Mouse (Mus musculus) testis, adult 2 months (tissue): ENCODE measurements around the gene Ninj1. TPM values are rescaled to one million over a fixed set of nuclear protein-coding genes. Genes with fewer than 3 reads are reported as not detected.

Source experiments
- H3K27ac ChIP-seq: fragments of 200-500 bp; 2 replicates; pipeline ENCODE4 v1.5.1; 2012; ENCODE audit warnings: low read depth, low read length; ENCODE audit not compliant: control insufficient read depth, insufficient read depth
- H3K27me3 ChIP-seq: fragments of 200-500 bp; 2 replicates; pipeline ENCODE4 v1.6.1; 2012; ENCODE audit warnings: mild to moderate bottlenecking, low read length, moderate library complexity; ENCODE audit not compliant: control insufficient read depth, insufficient read depth
- H3K36me3 ChIP-seq: fragments of 200-500 bp; 2 replicates; pipeline ENCODE4 v1.6.1; 2012; ENCODE audit warnings: mild to moderate bottlenecking, low read length; ENCODE audit not compliant: control insufficient read depth, insufficient read depth
- H3K4me1 ChIP-seq: fragments of 200-500 bp; 2 replicates; pipeline ENCODE4 v1.6.1; 2012; ENCODE audit warnings: low read length; ENCODE audit not compliant: control insufficient read depth, insufficient read depth
- H3K4me3 ChIP-seq: fragments of 200-500 bp; 2 replicates; pipeline ENCODE4 v1.5.1; 2012; ENCODE audit warnings: low read depth, mild to moderate bottlenecking, low read length, moderate library complexity, mixed read lengths; ENCODE audit not compliant: control insufficient read depth
- CTCF ChIP-seq: fragments of 200-500 bp; IDR thresholded peaks from 2 replicates; pipeline ENCODE4 v1.5.1; 2012; ENCODE audit warnings: low read depth, mild to moderate bottlenecking, inconsistent platforms, low read length, moderate library complexity; ENCODE audit not compliant: control insufficient read depth, insufficient read depth, insufficient replicate concordance
- POLR2A ChIP-seq: fragments of 200-500 bp; IDR thresholded peaks from 2 replicates; pipeline ENCODE4 v1.6.1; 2012; ENCODE audit warnings: low read depth, mild to moderate bottlenecking, inconsistent platforms, low read length, moderate library complexity; ENCODE audit not compliant: control insufficient read depth
- polyA plus RNA-seq: library from polyadenylated mRNA; depleted of rRNA; stranded (reverse); fragments of >200 nt; gene quantifications from 2 replicates; pipeline ENCODE4 v1.2.3, GENCODE M21; 2012

Gene Ninj1
- polyA plus RNA-seq, 1 experiment = 30.9 TPM

DNA sequence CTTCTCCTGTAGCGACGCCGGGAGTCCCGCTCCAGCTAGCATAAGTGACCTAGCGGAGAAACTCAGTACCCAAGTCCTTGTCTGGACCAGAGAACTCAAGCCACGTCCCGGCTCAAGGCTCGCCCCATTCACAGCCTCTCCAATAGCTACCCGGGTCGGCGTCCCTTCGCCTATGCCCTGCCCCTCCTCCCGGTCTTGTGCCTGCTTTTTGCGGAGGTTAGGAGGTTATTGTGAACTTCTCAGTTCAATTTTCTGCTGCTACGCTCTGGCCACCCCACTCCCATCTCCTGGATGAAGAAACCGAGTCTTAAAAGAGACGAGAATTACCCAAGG lies 28.9 kb downstream of the Ninj1 start:
- Histone ChIP-seq H3K4me3 (peak overlapping the region; percentile 94), H3K27ac (peak overlapping the region; percentile 34), H3K4me1 (peaks cover 16% of the 10 kb centered on the region), H3K27me3 (no peaks in the 10 kb centered on the region), H3K36me3 (no peaks in the 10 kb centered on the region)
- TF ChIP-seq POLR2A (no peak), CTCF (no peak)

DNA sequence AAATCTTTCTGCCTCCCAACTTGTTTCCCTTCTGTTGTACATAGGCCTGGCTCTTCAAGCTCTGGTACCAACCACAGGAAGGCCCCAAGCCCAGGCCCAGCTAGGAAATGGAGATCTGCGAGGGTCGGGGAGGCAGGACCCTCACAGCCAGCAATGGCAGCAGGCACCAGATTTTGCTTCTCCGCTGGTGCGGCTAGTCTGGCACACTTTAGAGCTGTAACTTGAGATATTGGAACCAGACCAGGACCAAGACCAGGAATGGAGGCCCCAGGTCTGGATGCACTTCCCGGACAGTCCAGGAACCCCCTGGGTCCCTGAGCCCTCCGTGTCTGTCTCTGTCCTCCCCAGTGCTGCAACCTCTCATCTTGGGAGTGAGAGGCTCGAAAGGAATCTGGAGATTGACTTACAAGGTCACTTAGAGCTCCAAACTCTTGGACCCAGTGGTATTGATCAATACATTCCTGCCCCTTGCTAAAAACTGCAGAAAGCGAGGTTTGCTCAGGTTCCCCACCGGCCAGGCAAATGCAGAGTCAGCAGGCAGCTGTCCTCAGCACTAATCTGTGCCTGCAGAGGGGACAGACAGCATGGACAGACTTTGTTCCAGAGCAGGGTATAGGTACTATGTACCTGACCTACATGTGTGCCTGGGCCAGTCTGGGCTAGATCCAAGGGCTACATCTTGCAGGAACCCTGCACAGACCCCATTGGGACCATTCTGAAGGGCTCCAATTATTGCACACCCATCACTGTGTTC lies 29.7 kb downstream of the Ninj1 start:
- H3K4me3 ChIP-seq = no peak overlapping the region
- H3K4me1 ChIP-seq = peaks cover 16% of the 10 kb centered on the region
- no peak overlapping the region for H3K27ac ChIP-seq

DNA sequence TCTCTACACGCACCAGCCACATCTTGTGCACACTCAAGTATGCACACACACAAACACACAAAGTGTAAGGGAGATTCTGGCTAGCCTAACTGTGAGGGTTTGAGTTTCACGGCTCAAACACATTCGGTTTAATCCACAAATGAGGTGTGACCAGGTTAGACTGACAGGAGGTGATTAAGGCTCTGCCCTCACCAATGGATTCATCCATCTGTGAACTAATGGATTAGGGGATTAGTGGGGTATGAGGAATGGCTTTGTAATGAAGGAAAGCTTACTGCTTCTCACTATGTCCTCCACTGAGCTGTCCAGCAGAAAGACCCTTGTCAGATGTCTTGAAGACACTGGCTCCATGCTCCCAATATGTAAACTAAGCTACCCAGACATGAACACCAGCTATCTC lies 31.4 kb downstream of the Ninj1 start:
- Histone ChIP-seq H3K4me1 (peaks cover 14% of the 10 kb centered on the region), H3K36me3 (no peaks in the 10 kb centered on the region), H3K4me3 (no peak overlapping the region), H3K27ac (no peak overlapping the region), H3K27me3 (no peaks in the 10 kb centered on the region)
- no peak for TF ChIP-seq POLR2A
- TF ChIP-seq CTCF = no peak

More for the DNA sequence above, 29.7 kb downstream of the Ninj1 start:
- no peaks in the 10 kb centered on the region for H3K36me3 ChIP-seq
- H3K27me3 ChIP-seq = no peaks in the 10 kb centered on the region
- TF ChIP-seq POLR2A (no peak), CTCF (no peak)

DNA sequence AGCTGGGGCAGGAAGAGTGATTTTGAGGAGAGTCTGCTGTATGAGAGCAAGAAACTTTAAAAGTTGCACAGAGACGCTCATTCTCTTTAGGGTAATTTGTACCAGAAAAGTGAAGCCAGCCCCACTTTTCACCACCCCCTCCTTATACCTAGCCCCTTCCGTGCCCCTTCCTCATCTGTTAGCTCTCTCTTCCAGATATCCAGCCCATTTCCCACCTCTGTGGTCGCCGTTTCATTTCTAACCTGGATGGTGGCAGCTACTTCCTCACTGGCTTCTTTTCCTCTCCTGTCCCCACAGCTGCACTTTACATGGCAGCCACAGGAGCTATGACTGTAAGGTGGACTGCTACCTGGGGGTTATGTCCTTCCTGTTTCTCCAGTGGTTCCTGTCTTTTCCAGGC lies 32.1 kb downstream of the Ninj1 start:
- H3K27me3 ChIP-seq = no peaks in the 10 kb centered on the region
- H3K4me3 ChIP-seq = no peak overlapping the region
- no peaks in the 10 kb centered on the region for H3K36me3 ChIP-seq
- peaks cover 14% of the 10 kb centered on the region for H3K4me1 ChIP-seq
- no peak for TF ChIP-seq CTCF
- no peak for TF ChIP-seq POLR2A
- no peak overlapping the region for H3K27ac ChIP-seq

DNA sequence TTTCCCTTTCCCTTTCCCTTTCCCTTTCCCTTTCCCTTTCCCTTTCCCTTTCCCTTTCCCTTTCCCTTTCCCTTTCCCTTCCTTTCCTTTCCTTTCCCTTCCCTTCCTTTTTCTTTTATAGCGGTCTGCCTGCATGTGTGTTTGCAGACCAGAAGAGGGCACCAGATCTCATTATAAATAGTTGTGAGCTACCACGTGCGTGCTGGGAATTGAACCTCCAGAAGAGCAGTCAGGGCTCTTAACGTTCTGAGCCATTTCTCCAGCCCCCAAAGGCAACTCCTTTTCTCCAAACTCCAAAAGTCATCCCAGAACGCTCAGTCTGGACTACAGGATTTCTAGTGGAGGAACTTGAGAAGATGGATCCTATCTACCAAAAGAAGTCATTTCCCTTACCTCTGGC lies 33.6 kb downstream of the Ninj1 start:
- TF ChIP-seq CTCF (no peak), POLR2A (no peak)
- H3K36me3 ChIP-seq = no peaks in the 10 kb centered on the region
- H3K27me3 ChIP-seq = no peaks in the 10 kb centered on the region
- no peak overlapping the region for H3K4me3 ChIP-seq
- peaks cover 5% of the 10 kb centered on the region for H3K4me1 ChIP-seq
- no peak overlapping the region for H3K27ac ChIP-seq

DNA sequence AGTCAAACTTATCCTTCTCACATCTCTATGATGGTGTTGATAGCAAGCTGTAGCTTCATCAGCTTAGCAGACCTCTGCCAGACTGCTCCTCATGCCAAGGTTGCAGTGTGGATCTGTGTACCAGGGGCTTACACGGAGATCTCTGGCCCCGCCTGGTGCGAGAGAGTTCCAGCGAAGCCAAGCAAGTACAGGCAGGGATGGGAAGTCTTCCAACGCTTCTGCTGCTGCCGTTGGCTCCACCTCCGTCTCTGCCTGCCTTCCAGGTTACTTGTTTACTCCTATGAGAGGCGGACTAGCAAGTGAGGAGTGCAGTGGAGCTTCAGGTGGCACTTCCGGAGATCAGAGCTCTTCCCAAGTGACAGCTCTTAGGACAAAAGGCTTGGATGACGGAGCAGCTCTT lies 37.0 kb downstream of the Ninj1 start:
- Histone ChIP-seq H3K27me3 (no peaks in the 10 kb centered on the region), H3K27ac (no peak overlapping the region), H3K4me1 (no peaks in the 10 kb centered on the region), H3K36me3 (no peaks in the 10 kb centered on the region), H3K4me3 (no peak overlapping the region)
- TF ChIP-seq CTCF (no peak), POLR2A (no peak)

DNA sequence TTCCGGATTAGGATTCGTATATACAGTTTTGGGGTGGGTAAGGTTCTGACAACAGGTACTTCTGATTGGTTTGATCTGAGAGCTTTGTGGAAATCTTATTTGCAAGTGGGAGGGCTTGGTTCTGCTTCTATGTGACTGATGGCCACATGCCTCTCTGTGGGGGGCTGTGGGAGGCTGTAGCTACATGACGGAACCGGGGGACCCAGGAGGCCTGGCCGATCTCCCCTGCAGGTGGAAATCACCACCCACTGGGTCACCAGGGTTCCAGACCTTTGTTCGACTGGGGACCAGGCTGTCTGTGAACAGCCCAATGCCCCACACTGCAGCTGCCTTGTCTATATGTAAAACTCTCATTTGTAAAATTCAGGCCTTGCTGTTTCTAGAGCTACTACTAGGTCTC lies 37.4 kb downstream of the Ninj1 start:
- TF ChIP-seq POLR2A (no peak), CTCF (no peak)
- H3K27me3 ChIP-seq = no peaks in the 10 kb centered on the region
- H3K4me3 ChIP-seq = no peak overlapping the region
- H3K4me1 ChIP-seq = no peaks in the 10 kb centered on the region
- no peaks in the 10 kb centered on the region for H3K36me3 ChIP-seq
- H3K27ac ChIP-seq = no peak overlapping the region
